Mouse (Mus musculus) gonadal fat pad, adult 2 months (tissue): ENCODE results near the gene Map3k13. TPM values are rescaled to one million over a fixed set of nuclear protein-coding genes. Genes with fewer than 3 reads are reported as not detected.

ENCODE experiments used
- DNase-seq: peaks from one replicate; pipeline ENCODE4 v3.0.0-alpha.2; 2012; ENCODE audit warnings: low read depth
- polyA plus RNA-seq: library from polyadenylated mRNA; depleted of rRNA; stranded (reverse); fragments of >200 nt; gene quantifications from 2 replicates; pipeline ENCODE4 v1.2.3, GENCODE M21; 2012

Gene Map3k13
- polyA plus RNA-seq, 1 experiment: 0.88 TPM

- no peak for DNase-seq
These were observed 58.2 kb downstream of the Map3k13 start for GRCm38 (mm10) chr16:21852374-21852773.

- no peak for DNase-seq
These were observed 59.3 kb downstream of the Map3k13 start for GRCm38 (mm10) chr16:21853446-21853941.

- DNase-seq: no peak
These were observed 60.6 kb downstream of the Map3k13 start for GRCm38 (mm10) chr16:21854589-21855284.

- no peak for DNase-seq
These were observed 62.0 kb downstream of the Map3k13 start for GRCm38 (mm10) chr16:21856134-21856533.

- no peak for DNase-seq
These were observed 63.0 kb downstream of the Map3k13 start for GRCm38 (mm10) chr16:21857126-21857644.

- DNase-seq: no peak
These were observed 64.0 kb downstream of the Map3k13 start for GRCm38 (mm10) chr16:21858163-21858562.

GRCm38 (mm10) chr16:21858882-21859281, 64.7 kb downstream of the Map3k13 start:
- DNase-seq: no peak

- DNase-seq: no peak
These were observed 68.3 kb downstream of the Map3k13 start for GRCm38 (mm10) chr16:21862448-21862847.

GRCm38 (mm10) chr16:21865250-21865982, 71.3 kb downstream of the Map3k13 start:
- DNase-seq: no peak

GRCm38 (mm10) chr16:21865983-21866575, 71.9 kb downstream of the Map3k13 start:
- no peak for DNase-seq

- no peak for DNase-seq
These were observed 73.6 kb downstream of the Map3k13 start for GRCm38 (mm10) chr16:21867727-21868126.

GRCm38 (mm10) chr16:21868651-21869050, 74.5 kb downstream of the Map3k13 start:
- DNase-seq: no peak

- DNase-seq: no peak
These were observed 75.7 kb downstream of the Map3k13 start for GRCm38 (mm10) chr16:21869879-21870278.

GRCm38 (mm10) chr16:21877735-21878134, 83.6 kb downstream of the Map3k13 start:
- DNase-seq: no peak

- DNase-seq: no peak
These were observed 84.7 kb downstream of the Map3k13 start for GRCm38 (mm10) chr16:21878834-21879233.

GRCm38 (mm10) chr16:21881181-21881580, 87.0 kb downstream of the Map3k13 start:
- no peak for DNase-seq

- DNase-seq: no peak
These were observed 87.6 kb downstream of the Map3k13 start for GRCm38 (mm10) chr16:21881582-21882259.

- no peak for DNase-seq
These were observed 93.5 kb downstream of the Map3k13 start for GRCm38 (mm10) chr16:21887601-21888000.

GRCm38 (mm10) chr16:21893890-21894289, 99.7 kb downstream of the Map3k13 start:
- no peak for DNase-seq

- DNase-seq: no peak
These were observed 107.1 kb downstream of the Map3k13 start for GRCm38 (mm10) chr16:21901286-21901685.

- no peak for DNase-seq
These were observed 110.5 kb downstream of the Map3k13 start for GRCm38 (mm10) chr16:21904636-21905035.

GRCm38 (mm10) chr16:21905996-21906395, 111.8 kb downstream of the Map3k13 start:
- DNase-seq: no peak
